In the genomic region with DNA sequence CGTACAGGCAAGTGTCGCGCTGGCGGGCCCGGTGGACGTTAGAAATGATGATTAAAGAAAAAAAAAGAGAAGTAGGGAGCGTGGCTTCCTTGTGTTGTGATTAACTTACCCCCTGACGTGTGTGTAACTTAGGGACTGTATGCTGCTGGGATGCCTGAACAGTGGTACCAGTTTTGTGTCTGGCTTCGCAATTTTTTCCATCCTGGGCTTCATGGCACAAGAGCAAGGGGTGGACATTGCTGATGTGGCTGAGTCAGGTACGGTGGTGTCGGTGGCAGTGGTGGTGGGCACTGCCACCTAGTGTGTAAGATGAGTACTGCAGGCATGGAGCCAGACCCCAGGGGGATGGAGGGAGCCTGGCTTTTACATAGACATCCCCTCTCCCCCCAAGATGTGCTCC, we compare ENCODE assay signal across 7 mouse cellular contexts. TPM values are rescaled to one million over a fixed set of nuclear protein-coding genes. Genes with fewer than 3 reads are reported as not detected.
DNase-seq lines count a peak whose midpoint lies in the region; ATAC-seq and TF ChIP-seq lines count a peak whose summit lies in the region.

No protein-coding gene starts in this region.

- DNase-seq in CH12.LX (ENCODE audit: extremely low read depth) (peak; percentile 59), NIH3T3 (ENCODE audit: low read depth) (peak; percentile 83)
- peak; percentile 60 to 78 for DNase-seq in kidney, postnatal 36 days
- DNase-seq in right cerebral cortex, postnatal 4 days, result peak; percentile 74

- dilution Hi-C loops in CH12.LX (cut with MboI; ENCODE audit: extremely low pct_ligation_motif_present, extremely low pct_unique_long_range_greater_than_20kb, low sequenced_read_pairs), result no loop called here

- WGBS in macrophage (ENCODE audit: missing documents), result 9% methylated on average over 11 of the region's 11 CpGs

- ATAC-seq in granulocyte monocyte progenitor cell, adult 5-6 weeks (replicated peaks; ENCODE audit: poor library complexity, severe bottlenecking), result peak; percentile 90

- peak; percentile 97 for TF ChIP-seq RAD21 in CH12.LX (IDR thresholded peaks at IDR 0.05; ENCODE audit: low read depth, low read length)

- H3K27me3 ChIP-seq in CH12.LX (replicated peaks), result no peaks in the 10 kb centered on the region

- H3K4me3 ChIP-seq in CH12.LX (replicated peaks in 1 of 3; ENCODE audit: low read depth in 2 of 3, low read length in 2 of 3, poor library complexity in 1 of 3) (no peak overlapping the region), macrophage (ENCODE audit: inconsistent target) (no peak overlapping the region)
- no peak overlapping the region for H3K4me3 ChIP-seq in cortical plate, adult 2 months (ENCODE audit: insufficient read depth, low read length)

- H3K36me3 ChIP-seq in CH12.LX (replicated peaks in 1 of 2; ENCODE audit: control insufficient read depth in 1 of 2, insufficient read depth in 1 of 2, low read length in 1 of 2), result peaks cover 13 to 98% of the 10 kb centered on the region in 2 experiments
- H3K36me3 ChIP-seq in macrophage (ENCODE audit: inconsistent target), result peaks cover 83% of the 10 kb centered on the region

- H3K9ac ChIP-seq in CH12.LX (ENCODE audit: insufficient read depth, low read depth), result no peak overlapping the region

- in situ Hi-C loops in CH12.LX (cut with MboI; ENCODE audit: low pct_ligation_motif_present, low pct_unique_long_range_greater_than_20kb, low sequenced_read_pairs), result loop anchor here (5.0 to 10.0 kb wide), 2 partner anchors 66 to 169 kb away; no protein-coding TSS in a partner anchor

- H3K79me2 ChIP-seq in CH12.LX (replicated peaks; ENCODE audit: control insufficient read depth, extremely low read depth, insufficient read depth, poor library complexity, severe bottlenecking) (no peaks in the 10 kb centered on the region), macrophage (ENCODE audit: inconsistent target) (peaks cover 54% of the 10 kb centered on the region; the same call in 1 of the 2 replicates)

- no peak for TF ChIP-seq POLR2A in CH12.LX (IDR thresholded peaks at IDR 0.05; ENCODE audit: low read depth, low read length)
- TF ChIP-seq POLR2A in cortical plate, adult 2 months (IDR thresholded peaks at IDR 0.05; ENCODE audit: extremely low read depth, insufficient read depth, low read length), result no peak

- peak; percentile 35; the same call in 1 of the 2 replicates for TF ChIP-seq EP300 in CH12.LX (IDR thresholded peaks at IDR 0.05; ENCODE audit: low read length)

- H3K9me3 ChIP-seq in CH12.LX (replicated peaks; ENCODE audit: low read length), result no peaks in the 10 kb centered on the region

- peaks cover 3 to 31% of the 10 kb centered on the region in 2 experiments; a peak in 3 of 4 replicates for H3K4me1 ChIP-seq in CH12.LX (ENCODE audit: control insufficient read depth in 1 of 2, insufficient read depth in 2 of 2)
- peaks cover 2% of the 10 kb centered on the region; the same call in 1 of the 2 replicates for H3K4me1 ChIP-seq in cortical plate, adult 2 months (ENCODE audit: control insufficient read depth, insufficient read depth, low read length)

- H3K4me2 ChIP-seq in CH12.LX (ENCODE audit: insufficient read depth, low read depth, poor library complexity, severe bottlenecking), result no peak overlapping the region

- H3K27ac ChIP-seq in CH12.LX (ENCODE audit: insufficient read depth, low read depth) (no peak overlapping the region), macrophage (peak overlapping the region; percentile 47)
- H3K27ac ChIP-seq in cortical plate, adult 2 months (ENCODE audit: insufficient read depth, low read length), result no peak overlapping the region

- peak; percentile 93 to 96 for TF ChIP-seq CTCF in CH12.LX (conservative IDR thresholded peaks at IDR 0.05 in 1 of 2, IDR thresholded peaks at IDR 0.05 in 1 of 2; ENCODE audit: low read depth in 2 of 2, low read length in 2 of 2)
- peak; percentile 89 for TF ChIP-seq CTCF in cortical plate, adult 2 months (IDR thresholded peaks at IDR 0.05; ENCODE audit: extremely low read depth, insufficient read depth, low read length)

TF ChIP-seq in CH12.LX, 34 proteins besides CTCF, POLR2A, EP300 and RAD21:
- no peak for TF ChIP-seq MXI1 (IDR thresholded peaks at IDR 0.05; ENCODE audit: low read depth, low read length)
- peak; percentile 96 for TF ChIP-seq SMC3 (IDR thresholded peaks at IDR 0.05; ENCODE audit: low read depth, low read length)
- TF ChIP-seq RCOR1 (conservative IDR thresholded peaks at IDR 0.05; ENCODE audit: low read depth, low read length), result no peak
- no peak for TF ChIP-seq ZMIZ1 (IDR thresholded peaks at IDR 0.05; ENCODE audit: low read depth, low read length)
- no peak for TF ChIP-seq ELF1 (IDR thresholded peaks at IDR 0.05; ENCODE audit: low read depth, low read length)
- peak; percentile 57; the same call in 1 of the 2 replicates for TF ChIP-seq MAFK (IDR thresholded peaks at IDR 0.05; ENCODE audit: insufficient replicate concordance, low read length)
- no peak for TF ChIP-seq GABPA (IDR thresholded peaks at IDR 0.05; ENCODE audit: insufficient replicate concordance, low read depth, low read length)
- no peak for TF ChIP-seq TBP (conservative IDR thresholded peaks at IDR 0.05; ENCODE audit: low read depth, low read length)
- TF ChIP-seq MYC (IDR thresholded peaks at IDR 0.05; ENCODE audit: low read depth, low read length), result no peak
- peak; percentile 44; the same call in 1 of the 2 replicates for TF ChIP-seq MAX (IDR thresholded peaks at IDR 0.05; ENCODE audit: low read length)
- TF ChIP-seq MAZ (IDR thresholded peaks at IDR 0.05; ENCODE audit: low read depth, low read length), result no peak
- TF ChIP-seq BHLHE40 (IDR thresholded peaks at IDR 0.05; ENCODE audit: low read depth, low read length), result 0 out of 2 replicates have a peak, but pooled peaks have one; percentile 34
- no peak for TF ChIP-seq POLR2AphosphoS2 (IDR thresholded peaks at IDR 0.05; ENCODE audit: low read depth, low read length)
- no peak for TF ChIP-seq ETS1 (conservative IDR thresholded peaks at IDR 0.05; ENCODE audit: low read depth, low read length)
- no peak for TF ChIP-seq E2F4 (IDR thresholded peaks at IDR 0.05; ENCODE audit: insufficient replicate concordance, low read depth, low read length)
- peak; percentile 28; the same call in 1 of the 2 replicates for TF ChIP-seq NRF1 (IDR thresholded peaks at IDR 0.05; ENCODE audit: low read depth, low read length)
- no peak for TF ChIP-seq KAT2A (IDR thresholded peaks at IDR 0.05; ENCODE audit: insufficient replicate concordance, low read length)
- TF ChIP-seq JUN (IDR thresholded peaks at IDR 0.05; ENCODE audit: insufficient read depth, low read depth, low read length), result no peak
- TF ChIP-seq JUND (conservative IDR thresholded peaks at IDR 0.05; ENCODE audit: low read depth, low read length), result no peak; the same call in 1 of the 2 replicates
- peak; percentile 41; the same call in 1 of the 2 replicates for TF ChIP-seq MEF2A (IDR thresholded peaks at IDR 0.05; ENCODE audit: borderline replicate concordance, low read depth, low read length)
- TF ChIP-seq PAX5 (IDR thresholded peaks at IDR 0.05; ENCODE audit: low read length), result no peak
- 0 out of 2 replicates have a peak, but pooled peaks have one; percentile 23 for TF ChIP-seq ZNF384 (IDR thresholded peaks at IDR 0.05; ENCODE audit: low read depth, low read length)
- peak; percentile 56; the same call in 1 of the 2 replicates for TF ChIP-seq NELFE (IDR thresholded peaks at IDR 0.05; ENCODE audit: low read depth, low read length)
- no peak for TF ChIP-seq UBTF (IDR thresholded peaks at IDR 0.05; ENCODE audit: low read depth, low read length)
- TF ChIP-seq CHD1 (IDR thresholded peaks at IDR 0.05; ENCODE audit: low read depth, low read length), result no peak
- no peak for TF ChIP-seq CHD2 (IDR thresholded peaks at IDR 0.05; ENCODE audit: low read length)
- TF ChIP-seq IRF4 (IDR thresholded peaks at IDR 0.05; ENCODE audit: low read depth, low read length), result 0 out of 2 replicates have a peak, but pooled peaks have one; percentile 12
- TF ChIP-seq HCFC1 (IDR thresholded peaks at IDR 0.05; ENCODE audit: low read depth, low read length), result no peak
- no peak for TF ChIP-seq USF2 (conservative IDR thresholded peaks at IDR 0.05; ENCODE audit: low read depth, low read length)
- TF ChIP-seq TCF12 (IDR thresholded peaks at IDR 0.05; ENCODE audit: low read depth, low read length), result no peak
- TF ChIP-seq ZKSCAN1 (IDR thresholded peaks at IDR 0.05; ENCODE audit: borderline replicate concordance, low read depth, low read length), result no peak
- TF ChIP-seq ZC3H11A (IDR thresholded peaks at IDR 0.05; ENCODE audit: low read depth, low read length), result peak; percentile 85
- TF ChIP-seq USF1 (IDR thresholded peaks at IDR 0.05; ENCODE audit: low read depth, low read length), result no peak
- no peak for TF ChIP-seq SIN3A (IDR thresholded peaks at IDR 0.05; ENCODE audit: low read length)
TF ChIP-seq in CH12.LX: peak in this region for 10.

RNA-seq across cellular contexts. Expression of a gene that starts 57.2 kb away (rescaled TPM):
- total RNA-seq in CH12.LX (2012; rRNA removed) (28.9 and 31.3 TPM in 2 replicates), CH12.LX (2014; rRNA removed) (28.4 and 30.1 TPM in 2 replicates)
- polyA plus RNA-seq in CH12.LX (2012; ENCODE audit: insufficient read length, low read depth) (42.6 and 56.0 TPM in 2 replicates), macrophage (2018) (290 to 451 TPM (median 423 TPM) in 3 replicates)
- 94.9 and 105 TPM in 2 replicates for polyA plus RNA-seq in cortical plate, adult 2 months (2012; rRNA removed)
- 42.8 and 42.9 TPM in 2 replicates for total RNA-seq in granulocyte monocyte progenitor cell, adult 5-6 weeks (2014; fragmentation: Nextera tagmentation)
- total RNA-seq in granulocyte monocyte progenitor cell, adult 5-6 weeks (2017), result 18.9 and 30.2 TPM in 2 replicates
- 1,000 to 10,000 TPM in 22 of 26 experiments, 100 to 1,000 TPM in 4; 867 to 1,969 (median 1,342) TPM for total RNA-seq in macrophage (2018; cell fraction: chromatin; rRNA removed)
- 100 to 1,000 TPM; 407 to 728 (median 545) TPM for total RNA-seq in macrophage (2018; cell fraction: cytosol; rRNA removed)
- total RNA-seq in macrophage (2018; cell fraction: nucleus; rRNA removed), result 1,000 to 10,000 TPM in 22 of 26 experiments, 100 to 1,000 TPM in 4; 893 to 1,549 (median 1,266) TPM
